Mouse (Mus musculus) neural tube, embryonic 15.5 days (tissue): ENCODE results near the gene Hoxb9. TPM values are rescaled to one million over a fixed set of nuclear protein-coding genes. Genes with fewer than 3 reads are reported as not detected.

ENCODE experiments used
- ATAC-seq: fragments of 200-750 bp; cut with Nextera tagmentation; 2 replicates; pipeline ENCODE4 v1.8.0; 2017; ENCODE audit warnings: mild to moderate bottlenecking, moderate TSS enrichment, moderate library complexity; ENCODE audit not compliant: low FRiP score
- H3K27ac ChIP-seq: fragments of 300-500 bp; sonication (generic); replicated peaks from 2 replicates; pipeline ENCODE4 v1.5.1; 2015; ENCODE audit warnings: mild to moderate bottlenecking, inconsistent platforms
- H3K27me3 ChIP-seq: fragments of 300-500 bp; sonication (generic); replicated peaks from 2 replicates; pipeline ENCODE4 v1.6.1; 2015; ENCODE audit warnings: inconsistent platforms
- H3K36me3 ChIP-seq: fragments of 300-500 bp; sonication (generic); 2 replicates; pipeline ENCODE4 v1.6.1; 2015; ENCODE audit warnings: inconsistent platforms
- H3K4me1 ChIP-seq: fragments of 300-500 bp; sonication (generic); 2 replicates; pipeline ENCODE4 v1.6.1; 2015; ENCODE audit warnings: inconsistent platforms
- H3K4me2 ChIP-seq: fragments of 300-500 bp; sonication (generic); 2 replicates; pipeline ENCODE4 v1.6.1; 2015; ENCODE audit warnings: inconsistent platforms, mild to moderate bottlenecking, moderate library complexity
- H3K4me3 ChIP-seq: fragments of 300-500 bp; sonication (generic); replicated peaks from 2 replicates; pipeline ENCODE4 v1.5.1; 2015; ENCODE audit warnings: mild to moderate bottlenecking, inconsistent platforms
- H3K9ac ChIP-seq: fragments of 300-500 bp; sonication (generic); replicated peaks from 2 replicates; pipeline ENCODE4 v1.6.1; 2015; ENCODE audit warnings: mild to moderate bottlenecking, inconsistent platforms
- H3K9me3 ChIP-seq: fragments of 300-500 bp; sonication (generic); replicated peaks from 2 replicates; pipeline ENCODE4 v1.6.1; 2016; ENCODE audit warnings: inconsistent platforms
- whole genome bisulfite sequencing: fragments of 180-500 bp; shearing (Covaris S2); methylation state at CpG from one replicate; pipeline ENCODE4 v1.1.7; 2015; ENCODE audit warnings: mixed read lengths; 5-methylcytosine and 5-hydroxymethylcytosine counted together
- polyA plus RNA-seq: library from polyadenylated mRNA; unstranded; fragments of >200 nt; fragmentation: Nextera tagmentation; extraction: Ambion mirVana; gene quantifications from 2 replicates; pipeline ENCODE4 v1.2.1, GENCODE M21; 2015

The Hoxb9 gene
- polyA plus RNA-seq, 1 experiment from 2014 or later, result 57.5 TPM

DNA sequence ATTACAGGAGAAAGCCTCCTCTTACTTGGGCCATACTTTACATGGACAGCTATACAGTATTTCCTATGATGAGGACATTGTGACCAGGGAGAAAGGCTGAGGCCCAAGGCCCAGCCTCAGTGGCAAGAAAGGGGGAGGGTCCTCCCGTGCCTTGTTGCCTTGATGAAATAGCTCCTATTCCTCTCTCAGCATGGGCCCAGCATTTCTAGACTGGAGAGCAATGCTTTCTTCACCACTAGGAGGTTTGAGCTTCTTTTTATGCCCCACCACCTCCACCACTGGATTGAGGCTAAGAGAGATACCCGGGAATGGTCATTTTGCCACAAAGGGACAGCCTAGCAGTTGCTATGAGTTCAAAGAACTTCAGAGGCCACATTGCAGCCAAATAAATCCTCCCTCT is 25.7 kb downstream of the Hoxb9 start:
- no peaks in the 10 kb centered on the region for H3K27me3 ChIP-seq
- 4% methylated on average over 2 of the region's 2 CpGs for WGBS
- peak overlapping the region; percentile 60 for H3K4me3 ChIP-seq
- H3K4me1 ChIP-seq, result peaks cover 42% of the 10 kb centered on the region
- H3K27ac ChIP-seq, result peak overlapping the region; percentile 99
- no peaks in the 10 kb centered on the region for H3K36me3 ChIP-seq
- H3K4me2 ChIP-seq, result peak overlapping the region; percentile 87
- peak overlapping the region; percentile 83 for H3K9ac ChIP-seq
- H3K9me3 ChIP-seq, result no peaks in the 10 kb centered on the region
- ATAC-seq, result no peak

DNA sequence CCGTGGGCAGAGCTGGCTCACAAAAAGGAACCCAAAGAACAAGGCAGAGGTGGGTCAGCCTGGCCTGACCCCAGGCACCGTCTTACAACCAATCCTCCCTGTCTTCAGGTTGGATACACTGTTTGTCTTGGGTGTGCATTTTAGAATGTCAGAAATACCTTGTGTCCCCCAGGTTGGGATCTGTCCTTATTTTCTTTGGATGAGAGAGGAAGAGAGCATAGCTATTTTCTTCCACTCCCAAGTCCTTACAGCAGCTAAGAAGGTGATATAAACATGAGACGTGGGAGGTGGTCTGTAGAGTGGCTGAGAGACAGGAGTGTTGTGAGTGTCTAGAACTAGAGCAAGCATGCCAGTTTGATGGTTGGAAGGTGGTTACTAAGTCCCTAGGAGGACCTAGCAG is 26.2 kb downstream of the Hoxb9 start:
- H3K9ac ChIP-seq, result peak overlapping the region; percentile 83
- H3K4me2 ChIP-seq, result peak overlapping the region; percentile 87
- no peaks in the 10 kb centered on the region for H3K9me3 ChIP-seq
- H3K36me3 ChIP-seq, result no peaks in the 10 kb centered on the region
- ATAC-seq, result no peak
- H3K27ac ChIP-seq, result peak overlapping the region; percentile 99
- H3K4me1 ChIP-seq, result peaks cover 46% of the 10 kb centered on the region
- 12% methylated on average over 3 of the region's 3 CpGs for WGBS
- peak overlapping the region; percentile 60 for H3K4me3 ChIP-seq
- no peaks in the 10 kb centered on the region for H3K27me3 ChIP-seq

DNA sequence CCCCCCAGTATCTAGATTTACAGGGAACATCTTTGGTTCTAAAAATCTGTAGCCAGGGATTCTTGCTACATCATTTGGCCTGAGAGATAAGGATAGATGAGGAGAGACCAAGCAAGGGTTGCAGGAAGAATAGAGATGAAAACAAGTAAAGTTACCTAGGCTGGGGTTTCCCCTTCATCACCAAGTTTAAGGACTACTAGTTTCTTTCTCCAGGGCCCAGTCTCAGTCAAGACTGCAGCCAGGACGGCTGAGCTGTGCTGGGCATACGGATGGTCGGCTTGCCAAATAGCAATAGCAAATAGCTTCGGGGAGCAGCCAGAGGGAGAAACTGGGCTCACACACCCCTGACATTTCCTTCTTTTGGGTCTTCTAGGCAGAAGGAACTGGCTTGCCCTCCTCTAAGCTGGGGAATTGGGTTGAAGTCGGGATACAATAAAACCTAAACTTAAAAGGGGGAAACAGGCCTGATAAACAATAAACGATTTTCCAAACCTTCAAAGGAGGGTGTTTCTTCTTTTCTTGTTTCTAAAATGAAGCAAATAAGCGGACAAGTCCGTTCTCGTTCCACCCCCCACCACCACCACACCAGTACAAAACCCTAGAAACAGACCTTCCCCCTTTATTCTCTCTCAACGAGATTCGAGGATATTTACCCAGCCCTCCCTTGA is 26.8 kb downstream of the Hoxb9 start:
- WGBS, result 6% methylated on average over 11 of the region's 11 CpGs
- Histone ChIP-seq H3K9ac (peak overlapping the region; percentile 83), H3K27me3 (no peaks in the 10 kb centered on the region), H3K4me1 (peaks cover 52% of the 10 kb centered on the region), H3K4me2 (peak overlapping the region; percentile 87), H3K27ac (peak overlapping the region; percentile 99), H3K9me3 (no peaks in the 10 kb centered on the region), H3K36me3 (no peaks in the 10 kb centered on the region), H3K4me3 (peak overlapping the region; percentile 60)
- ATAC-seq, result 0 out of 2 replicates have a peak, but pooled peaks have one; percentile 1

DNA sequence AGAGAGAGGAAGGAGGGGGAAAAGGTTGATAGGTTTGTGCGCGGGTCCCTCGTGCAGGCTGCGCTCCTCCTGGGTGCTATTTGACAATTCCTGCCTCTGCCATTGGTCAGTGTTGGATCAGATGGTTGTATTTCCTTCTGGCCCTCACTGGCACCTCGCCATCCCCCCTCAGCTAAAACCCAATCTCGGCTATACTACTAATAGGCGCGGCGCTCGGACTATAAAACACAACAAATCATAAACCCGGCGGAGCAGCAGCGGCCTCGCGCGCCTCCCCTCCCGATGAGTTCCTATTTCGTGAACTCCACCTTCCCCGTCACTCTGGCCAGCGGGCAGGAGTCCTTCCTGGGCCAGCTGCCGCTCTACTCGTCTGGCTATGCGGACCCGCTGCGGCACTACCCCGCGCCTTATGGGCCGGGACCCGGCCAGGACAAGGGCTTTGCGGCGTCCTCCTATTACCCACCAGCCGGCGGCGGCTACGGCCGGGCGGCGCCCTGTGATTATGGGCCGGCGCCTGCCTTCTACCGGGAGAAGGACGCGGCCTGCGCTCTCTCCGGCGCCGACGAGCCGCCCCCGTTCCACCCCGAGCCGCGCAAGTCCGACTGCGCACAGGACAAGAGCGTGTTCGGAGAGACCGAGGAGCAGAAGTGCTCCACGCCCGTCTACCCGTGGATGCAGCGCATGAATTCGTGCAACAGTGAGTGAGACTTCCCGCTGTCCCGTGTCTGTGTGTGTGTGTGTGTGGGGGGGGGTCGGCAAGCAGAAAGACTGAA is 27.8 kb downstream of the Hoxb9 start:
- peak overlapping the region; percentile 60 for H3K4me3 ChIP-seq

GRCm38 (mm10) chr11:96299781-96300180 is 28.5 kb downstream of the Hoxb9 start:
- Histone ChIP-seq H3K27me3 (no peaks in the 10 kb centered on the region), H3K4me1 (peaks cover 62% of the 10 kb centered on the region), H3K4me3 (peak overlapping the region; percentile 60), H3K9ac (peak overlapping the region; percentile 83), H3K27ac (peak overlapping the region; percentile 99), H3K9me3 (no peaks in the 10 kb centered on the region), H3K4me2 (peak overlapping the region; percentile 87), H3K36me3 (no peaks in the 10 kb centered on the region)
- no peak for ATAC-seq
- under 1% methylated on average over 9 of the region's 9 CpGs for WGBS

More for the DNA sequence above, 27.8 kb downstream of the Hoxb9 start:
- ATAC-seq, result peak; percentile 74
- no peaks in the 10 kb centered on the region for H3K9me3 ChIP-seq
- peaks cover 59% of the 10 kb centered on the region for H3K4me1 ChIP-seq
- H3K9ac ChIP-seq, result peak overlapping the region; percentile 83
- H3K27me3 ChIP-seq, result no peaks in the 10 kb centered on the region
- under 1% methylated on average over 66 of the region's 66 CpGs for WGBS
- peak overlapping the region; percentile 99 for H3K27ac ChIP-seq
- H3K4me2 ChIP-seq, result peak overlapping the region; percentile 87
- H3K36me3 ChIP-seq, result no peaks in the 10 kb centered on the region

DNA sequence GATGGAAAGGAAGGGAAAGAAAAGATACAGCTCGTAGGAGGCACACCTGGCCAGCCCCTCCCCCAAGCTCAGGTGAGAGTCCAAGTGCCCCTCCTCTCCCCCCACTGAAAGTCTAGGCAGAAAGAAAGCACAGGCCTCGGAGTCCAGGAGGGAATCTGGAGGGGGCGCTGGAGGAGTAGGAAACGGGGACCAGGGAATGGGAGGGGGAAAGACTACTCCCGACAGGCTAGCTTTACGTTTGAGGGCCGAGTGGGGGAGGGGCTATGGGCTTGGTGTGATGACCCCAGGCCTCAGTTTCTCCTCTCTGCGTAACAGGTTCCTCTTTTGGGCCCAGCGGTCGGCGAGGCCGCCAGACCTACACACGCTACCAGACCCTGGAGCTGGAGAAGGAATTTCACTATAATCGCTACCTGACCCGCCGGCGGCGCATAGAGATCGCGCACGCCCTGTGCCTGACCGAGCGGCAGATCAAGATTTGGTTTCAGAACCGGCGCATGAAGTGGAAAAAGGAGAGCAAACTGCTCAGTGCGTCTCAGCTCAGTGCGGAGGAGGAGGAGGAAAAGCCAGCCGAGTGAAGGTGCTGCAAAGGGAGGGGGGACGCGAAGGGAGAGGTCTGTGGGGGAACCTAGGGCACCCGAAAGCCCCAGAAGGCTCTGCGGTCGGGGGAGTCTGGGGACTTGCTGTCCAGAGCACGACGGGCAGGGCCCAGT is 29.3 kb downstream of the Hoxb9 start:
- Histone ChIP-seq H3K27ac (peak overlapping the region; percentile 99), H3K4me1 (peaks cover 67% of the 10 kb centered on the region), H3K36me3 (no peaks in the 10 kb centered on the region), H3K4me3 (peak overlapping the region; percentile 60), H3K9ac (peak overlapping the region; percentile 83), H3K4me2 (peak overlapping the region; percentile 87), H3K27me3 (no peaks in the 10 kb centered on the region), H3K9me3 (no peaks in the 10 kb centered on the region)
- 3% methylated on average over 35 of the region's 35 CpGs for whole genome bisulfite sequencing
- ATAC-seq, result no peak

DNA sequence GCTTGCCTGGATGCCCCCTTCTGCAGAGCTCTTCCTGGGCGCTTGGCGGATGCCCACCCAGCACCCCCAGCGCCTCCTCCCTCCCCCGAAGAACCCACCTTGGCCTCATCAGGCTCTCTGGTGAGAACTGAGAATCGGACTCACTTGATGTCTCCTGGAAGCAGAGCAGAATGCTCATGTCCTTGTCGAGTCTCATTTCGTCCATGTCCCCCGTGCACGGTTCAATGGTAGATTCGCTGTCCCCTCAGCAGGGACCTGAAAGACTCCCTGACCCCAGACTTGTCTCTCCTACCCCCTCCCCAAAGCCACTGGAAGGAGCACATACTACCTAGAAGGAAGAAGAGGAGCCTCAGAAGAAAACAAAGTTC is 29.8 kb downstream of the Hoxb9 start:
- ATAC-seq, result no peak
- peak overlapping the region; percentile 83 for H3K9ac ChIP-seq
- WGBS, result 4% methylated on average over 10 of the region's 10 CpGs
- H3K27me3 ChIP-seq, result no peaks in the 10 kb centered on the region
- H3K9me3 ChIP-seq, result no peaks in the 10 kb centered on the region
- H3K4me3 ChIP-seq, result peak overlapping the region; percentile 60
- H3K36me3 ChIP-seq, result no peaks in the 10 kb centered on the region
- H3K4me1 ChIP-seq, result peaks cover 69% of the 10 kb centered on the region
- peak overlapping the region; percentile 99 for H3K27ac ChIP-seq
- peak overlapping the region; percentile 87 for H3K4me2 ChIP-seq

DNA sequence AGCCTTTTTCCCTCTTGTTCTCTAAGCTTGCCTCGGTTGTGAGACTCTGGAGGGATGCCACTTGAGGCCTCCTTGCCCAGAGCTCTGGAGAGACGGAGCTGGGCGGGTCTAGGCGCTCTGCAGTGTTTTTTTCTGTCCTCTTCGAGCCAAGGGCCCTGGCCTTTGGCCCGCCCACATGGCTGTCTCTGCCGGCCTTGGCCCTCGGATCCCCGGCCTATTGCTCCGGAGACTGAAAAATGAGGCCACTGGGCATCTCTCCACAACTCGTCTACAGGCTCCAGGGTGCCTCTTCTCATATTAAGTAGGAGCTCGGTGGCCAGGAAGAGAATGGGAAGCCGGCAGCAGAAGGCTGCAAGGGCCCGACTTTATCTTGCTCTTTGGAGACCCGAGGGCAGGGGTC is 30.6 kb downstream of the Hoxb9 start:
- Histone ChIP-seq H3K27me3 (no peaks in the 10 kb centered on the region), H3K27ac (peak overlapping the region; percentile 99), H3K4me2 (peak overlapping the region; percentile 87), H3K4me1 (peaks cover 70% of the 10 kb centered on the region), H3K4me3 (peak overlapping the region; percentile 60), H3K9ac (peak overlapping the region; percentile 83), H3K9me3 (no peaks in the 10 kb centered on the region), H3K36me3 (no peaks in the 10 kb centered on the region)
- ATAC-seq, result peak; percentile 12; the same call in 1 of the 2 replicates
- WGBS, result 4% methylated on average over 15 of the region's 15 CpGs

DNA sequence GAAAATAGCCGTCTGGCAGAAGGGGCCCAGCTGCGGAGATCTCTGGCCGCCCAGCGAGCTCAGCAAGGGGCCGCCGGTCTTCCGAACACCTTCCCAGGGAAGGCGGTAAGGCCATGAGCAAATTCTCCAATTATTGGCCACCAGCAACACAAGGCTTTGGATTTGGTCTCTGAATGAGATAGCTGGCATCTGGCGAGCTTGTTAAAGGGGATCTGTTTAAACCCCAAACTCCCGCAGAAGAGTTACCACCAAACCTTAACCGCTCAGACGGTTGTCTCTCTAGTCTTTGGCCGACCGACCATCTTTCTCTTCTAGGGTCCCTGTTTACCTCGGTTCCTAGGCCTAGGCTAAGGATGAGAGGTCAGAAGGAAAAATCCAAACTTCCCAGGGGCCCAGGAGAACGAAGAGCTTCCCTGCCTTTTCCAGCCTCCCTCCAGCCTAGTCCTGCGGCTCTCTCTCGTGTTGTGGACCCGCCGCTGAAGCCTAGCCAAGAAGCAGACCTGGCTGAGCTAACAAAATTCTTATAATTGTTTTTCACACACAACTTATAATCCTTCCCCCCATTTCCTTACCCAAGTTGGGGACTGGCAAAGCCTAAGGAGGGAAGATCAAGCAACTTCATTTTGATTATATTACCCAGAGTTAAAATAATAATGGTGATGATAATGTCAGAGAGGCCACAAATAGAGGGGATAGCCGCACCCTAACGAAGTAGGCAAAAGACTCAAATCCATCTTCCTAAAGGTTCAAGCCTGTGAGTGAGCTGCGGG is 31.3 kb downstream of the Hoxb9 start:
- H3K36me3 ChIP-seq, result no peaks in the 10 kb centered on the region
- no peaks in the 10 kb centered on the region for H3K27me3 ChIP-seq
- peak overlapping the region; percentile 60 for H3K4me3 ChIP-seq
- peak overlapping the region; percentile 99 for H3K27ac ChIP-seq
- H3K9ac ChIP-seq, result peak overlapping the region; percentile 83
- H3K9me3 ChIP-seq, result no peaks in the 10 kb centered on the region
- H3K4me1 ChIP-seq, result peaks cover 70% of the 10 kb centered on the region
- H3K4me2 ChIP-seq, result peak overlapping the region; percentile 87
- no peak for ATAC-seq
- 6% methylated on average over 23 of the region's 23 CpGs for WGBS

GRCm38 (mm10) chr11:96303151-96304099 is 32.2 kb downstream of the Hoxb9 start, which contains the start of gene Hoxb5:
TSS of gene Hoxb5 (plus strand) at chr11:96303336.
- Histone ChIP-seq H3K36me3 (no peaks in the 10 kb centered on the region), H3K4me2 (peak within 1 kb of the TSS; percentile 87), H3K4me1 (peaks cover 71% of the 10 kb centered on the region), H3K9ac (peak within 1 kb of the TSS; percentile 83), H3K9me3 (no peaks in the 10 kb centered on the region), H3K27me3 (no peaks in the 10 kb centered on the region), H3K27ac (peak within 1 kb of the TSS; percentile 99), H3K4me3 (peak within 1 kb of the TSS; percentile 60)
- peak; percentile 46 for ATAC-seq
- under 1% methylated on average over 69 of the region's 69 CpGs for WGBS
